Mouse (Mus musculus) midbrain, embryonic 11.5 days (tissue): ENCODE data around the gene Ccdc28a. TPM values are rescaled to one million over a fixed set of nuclear protein-coding genes. Genes with fewer than 3 reads are reported as not detected.
A peak's percentile ranks its signal among the peaks of the same experiment; 100 is the strongest.

Experiments used
- ATAC-seq: fragments of 200-750 bp; cut with Nextera tagmentation; 2 replicates; pipeline ENCODE4 v1.8.0; 2017; ENCODE audit warnings: moderate TSS enrichment, moderate library complexity; ENCODE audit not compliant: low FRiP score
- DNase-seq: peaks from one replicate; pipeline ENCODE4 v3.0.0; 2015; ENCODE audit warnings: low spot score; ENCODE audit errors: missing footprints
- H3K27ac ChIP-seq: fragments of 300-500 bp; sonication (generic); 2 replicates; pipeline ENCODE4 v1.5.1; 2014; ENCODE audit warnings: low read depth, low read length
- H3K27me3 ChIP-seq: fragments of 300-500 bp; sonication (generic); 2 replicates; pipeline ENCODE4 v1.6.1; 2014; ENCODE audit warnings: mild to moderate bottlenecking, low read length, moderate library complexity, mixed read lengths; ENCODE audit not compliant: control insufficient read depth, insufficient read depth
- H3K36me3 ChIP-seq: fragments of 300-500 bp; sonication (generic); 2 replicates; pipeline ENCODE4 v1.6.1; 2014; ENCODE audit warnings: mild to moderate bottlenecking, low read length, moderate library complexity, mixed read lengths; ENCODE audit not compliant: control insufficient read depth, insufficient read depth
- H3K4me1 ChIP-seq: fragments of 300-500 bp; sonication (generic); 2 replicates; pipeline ENCODE4 v1.6.1; 2014; ENCODE audit warnings: low read length; ENCODE audit not compliant: control insufficient read depth, insufficient read depth
- H3K4me2 ChIP-seq: fragments of 300-500 bp; sonication (generic); 2 replicates; pipeline ENCODE4 v1.6.1; 2014; ENCODE audit warnings: mild to moderate bottlenecking, moderate library complexity
- H3K4me3 ChIP-seq: fragments of 300-500 bp; sonication (generic); 2 replicates; pipeline ENCODE4 v1.5.1; 2014; ENCODE audit warnings: low read depth, low read length
- H3K9ac ChIP-seq: fragments of 300-500 bp; sonication (generic); 2 replicates; pipeline ENCODE4 v1.6.1; 2014; ENCODE audit warnings: low read length
- H3K9me3 ChIP-seq: fragments of 300-500 bp; sonication (generic); 2 replicates; pipeline ENCODE4 v1.6.1; 2016; ENCODE audit warnings: low read length; ENCODE audit not compliant: control insufficient read depth
- WGBS: fragments of 180-500 bp; shearing (Covaris S2); extraction: QIAGEN DNeasy Blood & Tissue Kit; methylation state at CpG from one replicate; pipeline ENCODE4 v1.1.7; 2014; 5-methylcytosine and 5-hydroxymethylcytosine counted together
- polyA plus RNA-seq: library from polyadenylated mRNA; unstranded; fragments of >200 nt; fragmentation: Nextera tagmentation; extraction: Ambion mirVana; gene quantifications from 2 replicates; pipeline ENCODE4 v1.2.1, GENCODE M21; 2014

Ccdc28a gene
- polyA plus RNA-seq, 1 experiment from 2014 or later: 7.0 TPM

DNA sequence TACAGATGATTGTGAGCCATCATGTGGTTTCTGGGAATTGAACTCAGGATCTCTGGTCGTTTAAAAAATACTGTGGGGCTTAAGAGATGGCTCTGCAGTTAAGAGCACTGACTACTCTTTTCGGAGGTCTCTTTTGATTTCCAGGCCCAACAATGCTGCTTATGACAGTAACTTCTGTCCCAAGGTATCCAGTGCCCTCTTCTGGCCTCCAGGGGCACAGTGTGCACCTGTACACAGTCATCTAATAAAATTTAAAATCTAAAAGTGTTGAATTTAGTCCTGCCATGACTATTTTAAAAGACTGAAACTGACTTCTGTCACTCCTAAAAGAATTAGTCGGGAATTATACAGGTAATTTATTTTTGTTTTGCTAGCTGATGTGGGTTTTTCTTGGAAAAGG lies 907 bp downstream of the Ccdc28a start:
- DNase-seq (peak; percentile 82), ATAC-seq (no peak)

GRCm38 (mm10) chr10:18224386-18224785 lies 10.4 kb downstream of the Ccdc28a start:
- H3K9me3 ChIP-seq: no peaks in the 10 kb centered on the region
- no peaks in the 10 kb centered on the region for H3K4me1 ChIP-seq
- WGBS: 90% methylated on average over 3 of the region's 3 CpGs
- no peak overlapping the region for H3K4me3 ChIP-seq
- no peak for DNase-seq
- no peak overlapping the region for H3K9ac ChIP-seq
- H3K36me3 ChIP-seq: no peaks in the 10 kb centered on the region
- no peaks in the 10 kb centered on the region for H3K27me3 ChIP-seq
- no peak overlapping the region for H3K4me2 ChIP-seq
- no peak overlapping the region for H3K27ac ChIP-seq
- no peak for ATAC-seq

More for the DNA sequence above, 907 bp downstream of the Ccdc28a start:
- Histone ChIP-seq H3K4me3 (no peak overlapping the region), H3K4me2 (peak overlapping the region; percentile 56; the same call in 1 of the 2 replicates), H3K36me3 (no peaks in the 10 kb centered on the region), H3K4me1 (peaks cover 6% of the 10 kb centered on the region; the same call in 1 of the 2 replicates), H3K27ac (no peak overlapping the region), H3K27me3 (no peaks in the 10 kb centered on the region), H3K9ac (no peak overlapping the region), H3K9me3 (no peaks in the 10 kb centered on the region)
- whole genome bisulfite sequencing: 52% methylated on average over 3 of the region's 3 CpGs

DNA sequence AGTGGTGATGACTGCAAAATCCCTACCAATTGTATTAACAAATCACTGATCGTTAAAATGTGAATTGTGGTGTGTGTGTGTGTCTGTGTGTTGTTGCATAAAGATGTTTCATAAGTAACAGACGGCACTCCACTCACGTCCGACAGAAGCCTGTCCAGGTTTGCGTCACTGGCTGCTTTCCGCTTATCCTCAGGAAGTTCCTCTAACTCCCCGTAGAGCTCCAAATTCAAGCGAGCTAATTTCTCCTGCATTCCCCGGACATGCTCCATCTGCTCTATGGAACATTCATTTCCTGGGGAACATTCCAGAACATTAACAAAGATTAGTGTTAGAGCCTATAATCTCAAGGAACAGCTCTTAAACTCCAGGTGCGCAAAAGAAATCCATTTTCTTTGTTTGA lies 15.4 kb downstream of the Ccdc28a start:
- no peak overlapping the region for H3K4me2 ChIP-seq
- H3K9me3 ChIP-seq: no peaks in the 10 kb centered on the region
- DNase-seq: no peak
- no peak for ATAC-seq
- no peak overlapping the region for H3K4me3 ChIP-seq
- no peaks in the 10 kb centered on the region for H3K36me3 ChIP-seq
- H3K27me3 ChIP-seq: no peaks in the 10 kb centered on the region
- H3K27ac ChIP-seq: no peak overlapping the region
- 94% methylated on average over 10 of the region's 10 CpGs for WGBS
- no peak overlapping the region for H3K9ac ChIP-seq
- no peaks in the 10 kb centered on the region for H3K4me1 ChIP-seq

DNA sequence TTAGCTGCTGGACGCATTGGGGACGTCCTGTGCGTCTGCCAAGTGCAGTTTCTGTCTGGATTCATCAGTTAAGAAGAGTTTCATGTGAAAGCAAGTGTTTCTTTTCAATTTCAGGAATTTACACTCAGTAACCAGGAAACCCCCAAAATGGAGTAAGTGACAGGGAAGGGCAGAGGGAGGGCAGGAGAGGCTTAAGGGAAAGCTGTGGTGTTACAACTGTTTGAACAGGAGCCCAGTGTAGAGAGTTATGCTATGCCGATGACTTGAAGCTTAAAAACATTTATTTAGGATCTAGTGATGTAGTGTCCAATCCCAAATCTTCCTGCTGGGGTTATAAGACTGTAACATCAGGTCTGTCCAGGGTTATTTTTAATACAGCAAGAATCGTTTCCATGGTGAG lies 20.7 kb downstream of the Ccdc28a start:
- DNase-seq (no peak), ATAC-seq (no peak)
- H3K36me3 ChIP-seq: no peaks in the 10 kb centered on the region
- H3K4me3 ChIP-seq: no peak overlapping the region
- 87% methylated on average over 5 of the region's 5 CpGs for WGBS
- H3K9me3 ChIP-seq: no peaks in the 10 kb centered on the region
- H3K4me2 ChIP-seq: no peak overlapping the region
- H3K27me3 ChIP-seq: no peaks in the 10 kb centered on the region
- no peaks in the 10 kb centered on the region for H3K4me1 ChIP-seq
- no peak overlapping the region for H3K27ac ChIP-seq
- no peak overlapping the region for H3K9ac ChIP-seq

DNA sequence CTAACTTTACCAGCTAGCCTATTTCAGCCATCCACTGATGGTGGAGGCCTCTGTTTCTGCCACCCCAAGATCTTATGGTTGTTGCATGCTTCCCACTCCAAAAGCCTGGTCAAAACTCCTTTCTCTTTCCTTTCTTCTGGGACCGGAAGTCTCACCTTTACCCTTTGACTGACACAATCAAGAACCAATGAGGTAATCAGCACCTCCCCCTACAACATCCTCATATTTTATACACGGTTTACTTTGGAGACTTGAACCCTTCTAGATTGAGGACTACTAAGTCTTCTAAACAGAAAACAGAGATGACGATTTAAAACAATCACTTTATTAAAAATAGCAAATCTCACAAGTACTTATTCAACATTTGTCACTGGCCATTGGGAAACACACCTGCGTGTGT lies 21.4 kb downstream of the Ccdc28a start:
- DNase-seq: no peak
- H3K4me2 ChIP-seq: no peak overlapping the region
- no peaks in the 10 kb centered on the region for H3K4me1 ChIP-seq
- no peaks in the 10 kb centered on the region for H3K9me3 ChIP-seq
- ATAC-seq: no peak
- WGBS: 77% methylated on average over 4 of the region's 4 CpGs
- no peak overlapping the region for H3K9ac ChIP-seq
- no peaks in the 10 kb centered on the region for H3K36me3 ChIP-seq
- no peak overlapping the region for H3K4me3 ChIP-seq
- H3K27me3 ChIP-seq: no peaks in the 10 kb centered on the region
- H3K27ac ChIP-seq: no peak overlapping the region

DNA sequence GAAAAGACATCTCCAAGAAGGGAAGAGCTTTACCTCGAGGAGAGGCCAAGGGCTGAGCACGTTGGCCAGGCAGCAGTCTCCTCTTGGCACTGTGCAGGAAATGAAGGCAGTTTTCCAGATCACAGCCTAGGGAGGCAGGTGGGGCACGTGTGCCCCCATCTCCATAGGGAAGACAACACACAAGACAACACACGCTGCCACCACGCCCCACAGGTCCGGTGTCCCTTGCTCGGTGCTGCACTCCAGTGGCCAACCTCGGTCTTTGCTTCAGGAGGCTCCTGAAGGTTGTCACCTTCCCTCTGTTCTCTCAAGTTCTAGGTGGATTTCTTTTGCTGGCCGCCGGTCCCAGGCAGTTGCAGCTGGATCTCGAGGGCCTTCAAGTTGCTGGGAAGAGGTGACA lies 24.1 kb downstream of the Ccdc28a start, which contains the start of gene Ect2l:
Gene Ect2l, minus strand, starts transcription at position 165 of the 400 bp plus-strand sequence.
- no peak within 1 kb of the TSS for H3K4me2 ChIP-seq
- no peaks in the 10 kb centered on the region for H3K36me3 ChIP-seq
- no peaks in the 10 kb centered on the region for H3K9me3 ChIP-seq
- no peak within 1 kb of the TSS for H3K27ac ChIP-seq
- DNase-seq (peak; percentile 89), ATAC-seq (peak; percentile 59; the same call in 1 of the 2 replicates)
- H3K4me1 ChIP-seq: no peaks in the 10 kb centered on the region
- no peak within 1 kb of the TSS for H3K9ac ChIP-seq
- no peak within 1 kb of the TSS for H3K4me3 ChIP-seq
- H3K27me3 ChIP-seq: no peaks in the 10 kb centered on the region
- WGBS: 13% methylated on average over 11 of the region's 11 CpGs

- no peaks in the 10 kb centered on the region for H3K4me1 ChIP-seq
- no peak overlapping the region for H3K4me3 ChIP-seq
- ATAC-seq (no peak), DNase-seq (no peak)
- H3K9ac ChIP-seq: no peak overlapping the region
- H3K27me3 ChIP-seq: no peaks in the 10 kb centered on the region
- no peak overlapping the region for H3K4me2 ChIP-seq
- H3K36me3 ChIP-seq: no peaks in the 10 kb centered on the region
- H3K9me3 ChIP-seq: no peaks in the 10 kb centered on the region
- no peak overlapping the region for H3K27ac ChIP-seq
- 81% methylated on average over 6 of the region's 6 CpGs for WGBS
Measured at GRCm38 (mm10) chr10:18210119-18210518, 24.7 kb downstream of the Ccdc28a start.

- no peak overlapping the region for H3K4me3 ChIP-seq
- H3K9ac ChIP-seq: no peak overlapping the region
- no peak overlapping the region for H3K27ac ChIP-seq
- no peak overlapping the region for H3K4me2 ChIP-seq
- no peaks in the 10 kb centered on the region for H3K9me3 ChIP-seq
- no peak for DNase-seq
- H3K27me3 ChIP-seq: no peaks in the 10 kb centered on the region
- no peaks in the 10 kb centered on the region for H3K36me3 ChIP-seq
- WGBS: 5% methylated on average over 7 of the region's 7 CpGs
- H3K4me1 ChIP-seq: peaks cover 2% of the 10 kb centered on the region; the same call in 1 of the 2 replicates
- ATAC-seq: no peak
Measured at GRCm38 (mm10) chr10:18204067-18204466, 30.7 kb downstream of the Ccdc28a start.

DNA sequence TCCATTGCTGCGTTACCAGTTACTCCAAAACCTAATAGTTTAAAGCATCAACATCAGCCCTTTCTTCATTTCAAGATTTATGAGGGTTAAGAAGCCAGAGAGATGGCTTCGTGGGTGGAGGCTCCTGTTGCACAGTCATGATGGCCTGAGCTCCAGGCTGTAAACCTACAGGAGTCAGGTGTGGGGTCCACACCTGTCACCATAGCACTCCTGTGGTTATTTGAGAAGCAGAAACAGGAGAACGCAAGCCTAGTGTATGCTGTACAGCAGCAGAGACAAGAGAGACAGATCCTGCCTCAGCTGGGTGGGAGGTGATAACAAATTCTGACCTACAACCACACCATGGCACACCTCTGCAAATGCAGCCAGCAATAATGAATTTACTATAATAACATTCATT lies 32.4 kb downstream of the Ccdc28a start:
- H3K27ac ChIP-seq: no peak overlapping the region
- no peaks in the 10 kb centered on the region for H3K27me3 ChIP-seq
- no peaks in the 10 kb centered on the region for H3K9me3 ChIP-seq
- H3K9ac ChIP-seq: no peak overlapping the region
- 86% methylated on average over 3 of the region's 3 CpGs for WGBS
- peaks cover 2% of the 10 kb centered on the region; the same call in 1 of the 2 replicates for H3K4me1 ChIP-seq
- ATAC-seq (no peak), DNase-seq (no peak)
- no peaks in the 10 kb centered on the region for H3K36me3 ChIP-seq
- no peak overlapping the region for H3K4me3 ChIP-seq
- no peak overlapping the region for H3K4me2 ChIP-seq
